20 mouse cellular contexts compared by ENCODE assay signal in the genomic region with DNA sequence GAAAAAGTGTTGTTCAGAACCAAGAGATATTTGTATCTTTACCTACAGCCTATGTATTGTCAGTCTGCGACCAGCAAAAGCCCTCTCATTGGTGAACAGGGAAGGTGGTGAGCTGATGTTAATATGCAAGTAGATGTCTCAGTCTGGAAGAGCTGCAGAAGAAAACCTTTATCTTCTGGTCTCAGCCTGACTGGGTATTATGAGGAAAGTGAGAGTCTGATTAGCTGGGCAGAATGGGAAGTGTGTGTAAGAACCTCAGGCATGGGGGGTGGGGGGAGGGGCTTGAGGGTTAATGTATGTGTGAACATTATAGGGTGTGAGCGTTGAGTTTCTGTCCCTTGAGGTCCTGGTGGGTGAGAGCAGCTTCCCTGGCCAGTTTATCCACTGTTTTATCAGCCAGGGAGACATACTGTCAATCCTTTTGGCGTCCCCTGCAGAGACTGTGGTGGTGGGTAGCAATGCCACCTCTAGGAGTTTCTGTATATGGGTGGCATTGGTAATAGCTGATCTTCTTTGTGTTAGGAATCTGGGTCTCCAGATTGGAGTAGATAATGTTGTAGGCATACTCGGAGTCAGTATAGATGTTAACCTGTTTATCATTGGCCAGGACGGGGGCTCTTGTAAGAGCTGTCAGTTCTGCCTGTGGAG. TPM values are rescaled to one million over a fixed set of nuclear protein-coding genes. Genes with fewer than 3 reads are reported as not detected.
DNase-seq lines count a peak whose midpoint lies in the region; ATAC-seq and TF ChIP-seq lines count a peak whose summit lies in the region.
"Had no signal": no experiment of that assay in that cellular context is flagged by ENCODE, and none has a peak within 500 bp of the region (broad histone marks: within the 10 kb centered on the region; RNA-seq: fewer than 3 reads in every experiment).

No protein-coding gene starts in this region.

- H3K9ac ChIP-seq in heart, embryonic 12.5 days: no peak overlapping the region
- peak overlapping the region; percentile 52 for H3K9ac ChIP-seq in liver, embryonic 14.5 days (replicated peaks)
- H3K9ac ChIP-seq: embryonic facial prominence, embryonic 12.5 days; hindbrain, embryonic 13.5 days; limb, embryonic 13.5 days; lung, embryonic 15.5 days; neural tube, embryonic 13.5 days had no signal

- no peaks in the 10 kb centered on the region for H3K9me3 ChIP-seq in heart, embryonic 10.5 days
- 0 out of 2 replicates have a peak, but pooled peaks cover 2% of the 10 kb centered on the region for H3K9me3 ChIP-seq in heart, embryonic 12.5 days (replicated peaks)
- H3K9me3 ChIP-seq in erythroblast, embryonic 14.5 days (ENCODE audit: control insufficient read depth, low read length): no peaks in the 10 kb centered on the region
- H3K9me3 ChIP-seq in liver, embryonic 14.5 days (ENCODE audit: control insufficient read depth, low read length): no peaks in the 10 kb centered on the region
- H3K9me3 ChIP-seq: embryonic facial prominence, embryonic 12.5 days; hindbrain, embryonic 13.5 days; limb, embryonic 13.5 days; lung, embryonic 15.5 days; neural tube, embryonic 13.5 days had no signal

- no peaks in the 10 kb centered on the region for H3K27me3 ChIP-seq in heart, embryonic 10.5 days (ENCODE audit: insufficient read depth, poor library complexity, severe bottlenecking)
- no peaks in the 10 kb centered on the region for H3K27me3 ChIP-seq in heart, embryonic 12.5 days (replicated peaks)
- no peaks in the 10 kb centered on the region for H3K27me3 ChIP-seq in erythroblast, embryonic 14.5 days (ENCODE audit: control insufficient read depth)
- H3K27me3 ChIP-seq in liver, embryonic 14.5 days (ENCODE audit: control insufficient read depth, insufficient read depth, low read length): no peaks in the 10 kb centered on the region
- H3K27me3 ChIP-seq: embryonic facial prominence, embryonic 12.5 days; hindbrain, embryonic 13.5 days; limb, embryonic 13.5 days; lung, embryonic 15.5 days; neural tube, embryonic 13.5 days had no signal

- no peak for TF ChIP-seq CTCF in liver, embryonic 14.5 days (IDR thresholded peaks at IDR 0.05; ENCODE audit: low read depth)
- no peak for TF ChIP-seq CTCF in left cerebral cortex, adult 2 months (IDR thresholded peaks at IDR 0.05)

- no peak overlapping the region for H3K4me2 ChIP-seq in heart, embryonic 12.5 days
- H3K4me2 ChIP-seq in liver, embryonic 14.5 days (ENCODE audit: low read depth): peak overlapping the region; percentile 58
- H3K4me2 ChIP-seq: embryonic facial prominence, embryonic 12.5 days; hindbrain, embryonic 13.5 days; limb, embryonic 13.5 days; lung, embryonic 15.5 days; neural tube, embryonic 13.5 days had no signal

- H3K4me1 ChIP-seq in heart, embryonic 10.5 days: peaks cover 33% of the 10 kb centered on the region
- H3K4me1 ChIP-seq in heart, embryonic 12.5 days (replicated peaks): peaks cover 34% of the 10 kb centered on the region
- H3K4me1 ChIP-seq in erythroblast, embryonic 14.5 days (ENCODE audit: control insufficient read depth): peaks cover 40% of the 10 kb centered on the region
- peaks cover 32 to 36% of the 10 kb centered on the region in 2 experiments for H3K4me1 ChIP-seq in liver, embryonic 14.5 days (replicated peaks; ENCODE audit: control insufficient read depth in 2 of 2, insufficient read depth in 2 of 2, low read length in 1 of 2)
- H3K4me1 ChIP-seq: embryonic facial prominence, embryonic 12.5 days; hindbrain, embryonic 13.5 days; lung, embryonic 15.5 days; neural tube, embryonic 13.5 days had no signal

- 54% methylated on average over 5 of the region's 5 CpGs for WGBS in heart, embryonic 10.5 days
- 58% methylated on average over 5 of the region's 5 CpGs for WGBS in heart, embryonic 12.5 days
- WGBS in liver, embryonic 14.5 days (ENCODE audit: insufficient replicate concordance): 19% methylated on average over 5 of the region's 5 CpGs

- H3K4me3 ChIP-seq in heart, embryonic 10.5 days: no peak overlapping the region
- H3K4me3 ChIP-seq in heart, embryonic 12.5 days: no peak overlapping the region
- peak overlapping the region; percentile 39 for H3K4me3 ChIP-seq in erythroblast, embryonic 14.5 days (replicated peaks)
- peak overlapping the region; percentile 9 to 21 for H3K4me3 ChIP-seq in liver, embryonic 14.5 days (ENCODE audit: insufficient read depth in 1 of 2, low read depth in 2 of 2, low read length in 2 of 2)
- H3K4me3 ChIP-seq in left cerebral cortex, adult 2 months: no peak overlapping the region
- H3K4me3 ChIP-seq: embryonic facial prominence, embryonic 12.5 days; hindbrain, embryonic 13.5 days; limb, embryonic 13.5 days; lung, embryonic 15.5 days; neural tube, embryonic 13.5 days had no signal

- H3K27ac ChIP-seq in heart, embryonic 10.5 days: 0 out of 2 replicates have a peak overlapping the region, but pooled peaks have one; percentile 74
- H3K27ac ChIP-seq in heart, embryonic 12.5 days (ENCODE audit: poor library complexity, severe bottlenecking): no peak overlapping the region
- H3K27ac ChIP-seq in liver, embryonic 14.5 days: peak overlapping the region; percentile 67
- no peak overlapping the region for H3K27ac ChIP-seq in left cerebral cortex, adult 2 months
- H3K27ac ChIP-seq: embryonic facial prominence, embryonic 12.5 days; hindbrain, embryonic 13.5 days; limb, embryonic 13.5 days; lung, embryonic 15.5 days; macrophage; neural tube, embryonic 13.5 days had no signal

- no peaks in the 10 kb centered on the region for H3K36me3 ChIP-seq in heart, embryonic 10.5 days
- H3K36me3 ChIP-seq in heart, embryonic 12.5 days: no peaks in the 10 kb centered on the region
- H3K36me3 ChIP-seq in erythroblast, embryonic 14.5 days (ENCODE audit: control insufficient read depth): no peaks in the 10 kb centered on the region
- H3K36me3 ChIP-seq in liver, embryonic 14.5 days (replicated peaks; ENCODE audit: control insufficient read depth, insufficient read depth, low read depth): no peaks in the 10 kb centered on the region
- H3K36me3 ChIP-seq: embryonic facial prominence, embryonic 12.5 days; hindbrain, embryonic 13.5 days; limb, embryonic 13.5 days; lung, embryonic 15.5 days; neural tube, embryonic 13.5 days had no signal

- peak; percentile 8; the same call in 1 of the 2 replicates for TF ChIP-seq EP300 in liver, embryonic 14.5 days (IDR thresholded peaks at IDR 0.05; ENCODE audit: low read depth)

- peak; percentile 39 for DNase-seq in heart, embryonic 10.5 days (ENCODE audit: low spot score)
- DNase-seq in liver, embryonic 14.5 days (ENCODE audit: low read depth in 3 of 3, low spot score in 3 of 3): peak in 1 of 3 experiments; percentile 59
- DNase-seq in embryo, embryonic 10.5 days (ENCODE audit: low spot score): no peak
- no peak for DNase-seq in urinary bladder, postnatal 14 days (ENCODE audit: low spot score)
- DNase-seq in left cerebral cortex, adult 2 months (ENCODE audit: extremely low spot score in 1 of 2, low spot score in 2 of 2): no peak
- DNase-seq: cerebellum, adult 9-10 months; kidney, adult 8-10 months; kidney, postnatal 25 days; midbrain, embryonic 14.5 days; thymus, postnatal 25 days had no signal

- intact Hi-C loops in left cerebral cortex, adult 2 months (cut with DNase I): no loop called here

- no peak for ATAC-seq in heart, embryonic 12.5 days (ENCODE audit: insufficient number of reproducible peaks, low FRiP score)
- peak; percentile 77 for ATAC-seq in liver, embryonic 14.5 days (ENCODE audit: insufficient read depth)
- ATAC-seq in megakaryocyte-erythroid progenitor cell, adult 5-6 weeks (replicated peaks; ENCODE audit: low FRiP score, low TSS enrichment, poor library complexity, severe bottlenecking): peak; percentile 81
- ATAC-seq: forebrain, embryonic 16.5 days had no signal

RNA-seq across cellular contexts. Expression of gene Mylk3, which starts 10.4 kb away (rescaled TPM):
- 131 and 248 TPM in 2 replicates for polyA plus RNA-seq in heart, embryonic 10.5 days (2016; fragmentation: Nextera tagmentation; extraction: Ambion mirVana)
- polyA plus RNA-seq in heart, embryonic 12.5 days (2016; fragmentation: Nextera tagmentation; extraction: Ambion mirVana): 211 and 224 TPM in 2 replicates
- 8.6 and 10.8 TPM in 2 replicates for polyA plus RNA-seq in erythroblast, embryonic 14.5 days (2012)
- polyA plus RNA-seq in liver, embryonic 14.5 days (2012; rRNA removed): 33.0 and 42.1 TPM in 2 replicates
- polyA plus RNA-seq in liver, embryonic 14.5 days (2014; fragmentation: Nextera tagmentation; extraction: Ambion mirVana): 48.7 and 53.1 TPM in 2 replicates
- 39.2 and 40.3 TPM in 2 replicates for total RNA-seq in megakaryocyte-erythroid progenitor cell, adult 5-6 weeks (2014; fragmentation: Nextera tagmentation)
- total RNA-seq in megakaryocyte-erythroid progenitor cell, adult 5-6 weeks (2017): 24.3 and 31.6 TPM in 2 replicates
- total RNA-seq in left cerebral cortex, adult 2 months (2021): 1 to 10 TPM; 3.6 to 5.2 TPM

RNA-seq across cellular contexts. Expression of gene 4921524J17Rik, which starts 36.1 kb away (rescaled TPM):
- polyA plus RNA-seq in heart, embryonic 10.5 days (2016; fragmentation: Nextera tagmentation; extraction: Ambion mirVana): 61.0 and 64.9 TPM in 2 replicates
- 69.5 and 73.4 TPM in 2 replicates for polyA plus RNA-seq in heart, embryonic 12.5 days (2016; fragmentation: Nextera tagmentation; extraction: Ambion mirVana)
- polyA plus RNA-seq in erythroblast, embryonic 14.5 days (2012): 2.1 and 2.7 TPM in 2 replicates
- 5.4 and 7.0 TPM in 2 replicates for polyA plus RNA-seq in liver, embryonic 14.5 days (2012; rRNA removed)
- 15.4 and 17.1 TPM in 2 replicates for polyA plus RNA-seq in liver, embryonic 14.5 days (2014; fragmentation: Nextera tagmentation; extraction: Ambion mirVana)
- total RNA-seq in megakaryocyte-erythroid progenitor cell, adult 5-6 weeks (2014; fragmentation: Nextera tagmentation): 25.3 and 33.0 TPM in 2 replicates
- 61.6 and 114 TPM in 2 replicates for total RNA-seq in megakaryocyte-erythroid progenitor cell, adult 5-6 weeks (2017)
- 10 to 100 TPM in 1 of 2 experiments, 1 to 10 TPM in 1; 9.0 to 13.2 TPM for total RNA-seq in left cerebral cortex, adult 2 months (2021)

Comparison
In these comparisons a context has a peak if more than half of its experiments do, and no peak if none do; other contexts are left out.
1. H3K27ac ChIP-seq: peak in heart, embryonic 10.5 days (single experiment) and liver, embryonic 14.5 days (single experiment); none in heart, embryonic 12.5 days (single experiment) and left cerebral cortex, adult 2 months (single experiment).
2. H3K4me3 ChIP-seq: peak in erythroblast, embryonic 14.5 days (single experiment) and liver, embryonic 14.5 days (2 of 2); none in heart, embryonic 10.5 days (single experiment), heart, embryonic 12.5 days (single experiment) and left cerebral cortex, adult 2 months (single experiment).